Comparison of ENCODE assay signal across 19 mouse cellular contexts in the genomic region with DNA sequence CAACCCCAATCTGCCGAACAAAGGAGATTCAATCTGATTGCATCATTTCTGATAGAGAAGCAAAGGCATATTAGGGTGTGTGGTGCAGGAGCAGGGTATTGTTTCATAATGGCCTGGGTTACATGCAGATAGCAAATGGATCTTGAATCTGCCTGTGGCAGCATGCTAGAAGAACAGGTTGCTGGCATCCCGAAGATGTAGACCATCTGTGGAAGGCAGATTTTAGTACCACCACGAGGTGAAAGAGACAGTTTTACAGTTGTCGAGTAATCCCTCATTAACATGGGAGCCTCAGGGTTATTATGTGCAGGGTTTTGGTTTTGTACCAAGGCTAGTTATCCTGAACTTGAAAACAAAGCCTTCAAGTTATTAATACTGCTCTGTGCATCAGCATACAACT.
DNase-seq lines count a peak whose midpoint lies in the region; ATAC-seq lines count a peak whose summit lies in the region.
"Had no signal": no experiment of that assay in that cellular context is flagged by ENCODE, and none has a peak within 500 bp of the region (broad histone marks: within the 10 kb centered on the region; RNA-seq: fewer than 3 reads in every experiment).

No protein-coding gene starts in this region.

- H3K4me1 ChIP-seq in forebrain, embryonic 13.5 days = no peaks in the 10 kb centered on the region
- no peaks in the 10 kb centered on the region for H3K4me1 ChIP-seq in forebrain, embryonic 11.5 days (replicated peaks; ENCODE audit: control insufficient read depth, insufficient read depth, low read length)
- H3K4me1 ChIP-seq in forebrain, embryonic 16.5 days (replicated peaks; ENCODE audit: control insufficient read depth, insufficient read depth, low read length) = peaks cover 11% of the 10 kb centered on the region
- H3K4me1 ChIP-seq: embryonic facial prominence, embryonic 12.5 days; heart, embryonic 10.5 days; hindbrain, embryonic 12.5 days had no signal

- no peaks in the 10 kb centered on the region for H3K9me3 ChIP-seq in forebrain, embryonic 13.5 days (replicated peaks)
- no peaks in the 10 kb centered on the region for H3K9me3 ChIP-seq in forebrain, embryonic 11.5 days (ENCODE audit: control insufficient read depth, low read length)
- no peaks in the 10 kb centered on the region for H3K9me3 ChIP-seq in forebrain, embryonic 16.5 days (ENCODE audit: control insufficient read depth, low read length)
- H3K9me3 ChIP-seq: embryonic facial prominence, embryonic 12.5 days; heart, embryonic 10.5 days; hindbrain, embryonic 12.5 days had no signal

- no peak overlapping the region for H3K27ac ChIP-seq in forebrain, embryonic 13.5 days
- H3K27ac ChIP-seq in forebrain, embryonic 11.5 days (ENCODE audit: low read depth, low read length) = no peak overlapping the region
- H3K27ac ChIP-seq in forebrain, embryonic 16.5 days (ENCODE audit: low read length) = peak overlapping the region; percentile 34
- H3K27ac ChIP-seq: embryonic facial prominence, embryonic 12.5 days; heart, embryonic 10.5 days; hindbrain, embryonic 12.5 days had no signal

- H3K4me3 ChIP-seq in forebrain, embryonic 13.5 days = no peak overlapping the region
- no peak overlapping the region for H3K4me3 ChIP-seq in forebrain, embryonic 11.5 days (ENCODE audit: low read depth, low read length)
- no peak overlapping the region for H3K4me3 ChIP-seq in forebrain, embryonic 16.5 days (replicated peaks; ENCODE audit: low read length)
- H3K4me3 ChIP-seq: embryonic facial prominence, embryonic 12.5 days; heart, embryonic 10.5 days; hindbrain, embryonic 12.5 days had no signal

- no peaks in the 10 kb centered on the region for H3K27me3 ChIP-seq in forebrain, embryonic 13.5 days
- no peaks in the 10 kb centered on the region for H3K27me3 ChIP-seq in forebrain, embryonic 11.5 days (ENCODE audit: control insufficient read depth, insufficient read depth, low read length)
- no peaks in the 10 kb centered on the region for H3K27me3 ChIP-seq in forebrain, embryonic 16.5 days (replicated peaks; ENCODE audit: control insufficient read depth, insufficient read depth, low read length)

- no peak overlapping the region for H3K9ac ChIP-seq in forebrain, embryonic 13.5 days
- H3K9ac ChIP-seq in forebrain, embryonic 11.5 days (ENCODE audit: low read length) = no peak overlapping the region
- no peak overlapping the region for H3K9ac ChIP-seq in forebrain, embryonic 16.5 days (replicated peaks; ENCODE audit: low read depth, low read length)
- H3K9ac ChIP-seq: embryonic facial prominence, embryonic 12.5 days; hindbrain, embryonic 12.5 days had no signal

- no peak overlapping the region for H3K4me2 ChIP-seq in forebrain, embryonic 13.5 days
- no peak overlapping the region for H3K4me2 ChIP-seq in forebrain, embryonic 11.5 days (ENCODE audit: low read depth, low read length, severe bottlenecking)
- H3K4me2 ChIP-seq in forebrain, embryonic 16.5 days (ENCODE audit: low read length) = no peak overlapping the region
- H3K4me2 ChIP-seq: embryonic facial prominence, embryonic 12.5 days; hindbrain, embryonic 12.5 days had no signal

- 70% methylated on average over 4 of the region's 4 CpGs for WGBS in forebrain, embryonic 13.5 days
- WGBS in forebrain, embryonic 11.5 days = 85% methylated on average over 4 of the region's 4 CpGs
- WGBS in forebrain, embryonic 16.5 days = 61% methylated on average over 4 of the region's 4 CpGs

- DNase-seq in forebrain, embryonic 11.5 days (ENCODE audit: low spot score) = no peak
- DNase-seq in layer of hippocampus, adult 11-12 months (ENCODE audit: low spot score) = peak; percentile 31
- no peak for DNase-seq in layer of hippocampus, adult 9-10 months (ENCODE audit: low spot score)
- no peak for DNase-seq in embryo, embryonic 10 days (ENCODE audit: low spot score)
- DNase-seq: adrenal gland, adult 2 months; adrenal gland, postnatal 25 days; cerebellum, adult 11-12 months; cerebellum, adult 9-10 months; gastrocnemius, postnatal 10 days; heart, adult 18-20 months; heart, postnatal 10 days; heart, postnatal 4 days; kidney, adult 2 months had no signal

- ATAC-seq in forebrain, embryonic 13.5 days = peak; percentile 27; the same call in 1 of the 2 replicates
- ATAC-seq in forebrain, embryonic 11.5 days (replicated peaks; ENCODE audit: low FRiP score) = no peak
- ATAC-seq in forebrain, embryonic 16.5 days = peak; percentile 71; the same call in 1 of the 2 replicates
- ATAC-seq: intestine, embryonic 16.5 days had no signal

- no peaks in the 10 kb centered on the region for H3K36me3 ChIP-seq in forebrain, embryonic 13.5 days (ENCODE audit: poor library complexity, severe bottlenecking)
- no peaks in the 10 kb centered on the region for H3K36me3 ChIP-seq in forebrain, embryonic 11.5 days (ENCODE audit: control insufficient read depth, insufficient read depth, low read length)
- no peaks in the 10 kb centered on the region for H3K36me3 ChIP-seq in forebrain, embryonic 16.5 days (ENCODE audit: control insufficient read depth, insufficient read depth)
- H3K36me3 ChIP-seq: embryonic facial prominence, embryonic 12.5 days; heart, embryonic 10.5 days; hindbrain, embryonic 12.5 days had no signal
